Mouse (Mus musculus): ENCODE measurements around the gene Vrk1.

The Vrk1 gene

GRCm38 (mm10) chr12:106055799-106056198 is 45.8 kb downstream of the Vrk1 start:
- DNase-seq (ENCODE audit: low read depth) = peak; percentile 87

- no peak for DNase-seq (ENCODE audit: low read depth)
These were observed 50.0 kb downstream of the Vrk1 start for GRCm38 (mm10) chr12:106059873-106060573.

- no peak for DNase-seq (ENCODE audit: low read depth)
These were observed 60.6 kb downstream of the Vrk1 start for GRCm38 (mm10) chr12:106070434-106071155.

- no peak for DNase-seq (ENCODE audit: low read depth)
These were observed 61.6 kb downstream of the Vrk1 start for GRCm38 (mm10) chr12:106071575-106072166.

GRCm38 (mm10) chr12:106074371-106075155 is 64.5 kb downstream of the Vrk1 start:
- no peak for DNase-seq (ENCODE audit: low read depth)

GRCm38 (mm10) chr12:106076131-106076530 is 66.1 kb downstream of the Vrk1 start:
- DNase-seq (ENCODE audit: low read depth) = no peak

- no peak for DNase-seq (ENCODE audit: low read depth)
These were observed 70.5 kb downstream of the Vrk1 start for GRCm38 (mm10) chr12:106080511-106080910.

GRCm38 (mm10) chr12:106080945-106081747 is 71.1 kb downstream of the Vrk1 start:
- DNase-seq (ENCODE audit: low read depth) = no peak

GRCm38 (mm10) chr12:106081748-106082140 is 71.7 kb downstream of the Vrk1 start:
- no peak for DNase-seq (ENCODE audit: low read depth)

GRCm38 (mm10) chr12:106082191-106082957 is 72.3 kb downstream of the Vrk1 start:
- DNase-seq (ENCODE audit: low read depth) = no peak

- no peak for DNase-seq (ENCODE audit: low read depth)
These were observed 72.9 kb downstream of the Vrk1 start for GRCm38 (mm10) chr12:106082958-106083381.

GRCm38 (mm10) chr12:106084126-106084525 is 74.1 kb downstream of the Vrk1 start:
- no peak for DNase-seq (ENCODE audit: low read depth)

- no peak for DNase-seq (ENCODE audit: low read depth)
These were observed 84.8 kb downstream of the Vrk1 start for GRCm38 (mm10) chr12:106094827-106095226.

- no peak for DNase-seq (ENCODE audit: low read depth)
These were observed 92.0 kb downstream of the Vrk1 start for GRCm38 (mm10) chr12:106102003-106102402.

- DNase-seq (ENCODE audit: low read depth) = no peak
These were observed 93.0 kb downstream of the Vrk1 start for GRCm38 (mm10) chr12:106102726-106103643.

GRCm38 (mm10) chr12:106107272-106107671 is 97.2 kb downstream of the Vrk1 start:
- DNase-seq (ENCODE audit: low read depth) = no peak

- DNase-seq (ENCODE audit: low read depth) = no peak
These were observed 105.3 kb downstream of the Vrk1 start for GRCm38 (mm10) chr12:106115070-106115891.

- no peak for DNase-seq (ENCODE audit: low read depth)
These were observed 105.8 kb downstream of the Vrk1 start for GRCm38 (mm10) chr12:106115892-106116206.

- DNase-seq (ENCODE audit: low read depth) = no peak
These were observed 113.2 kb downstream of the Vrk1 start for GRCm38 (mm10) chr12:106123276-106123675.

All from naive thymus-derived CD4-positive, alpha-beta T cell, adult 2 months (primary cell).